Comparison of ENCODE assay signal across 21 mouse cellular contexts in the genomic region with DNA sequence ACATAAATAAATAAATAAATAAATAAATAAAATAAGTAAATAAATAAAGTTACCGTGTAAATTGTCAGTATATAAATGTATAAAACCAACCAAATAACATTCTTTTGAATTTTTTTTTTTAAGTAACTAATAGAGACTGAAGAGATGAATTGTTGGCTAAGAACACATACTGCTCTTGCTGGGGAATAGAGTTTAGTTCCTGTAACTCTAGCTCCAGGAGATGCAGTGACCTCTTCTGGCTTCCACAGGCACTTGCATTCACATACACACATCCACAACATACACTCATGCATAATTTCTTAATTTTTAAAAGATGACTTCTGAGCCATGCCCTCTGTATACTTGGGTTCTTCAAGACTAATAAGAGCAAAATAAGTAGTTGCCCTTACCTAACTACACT. TPM values are rescaled to one million over a fixed set of nuclear protein-coding genes. Genes with fewer than 3 reads are reported as not detected.
A peak's percentile ranks its signal among the peaks of the same experiment; 100 is the strongest.
DNase-seq lines count a peak whose midpoint lies in the region; TF ChIP-seq lines count a peak whose summit lies in the region.
"Had no signal": no experiment of that assay in that cellular context is flagged by ENCODE, and none has a peak within 500 bp of the region (broad histone marks: within the 10 kb centered on the region; RNA-seq: fewer than 3 reads in every experiment).

No protein-coding gene starts in this region.

- peak; percentile 13; the same call in 1 of the 2 replicates for TF ChIP-seq CTCF in gastrocnemius, adult 2 months (IDR thresholded peaks at IDR 0.05)
- TF ChIP-seq CTCF in layer of hippocampus, adult 2 months (conservative IDR thresholded peaks at IDR 0.05), result peak; percentile 36
- TF ChIP-seq CTCF in brain, embryonic 14.5 days (IDR thresholded peaks at IDR 0.05; ENCODE audit: borderline replicate concordance, extremely low read depth, insufficient read depth, insufficient read length), result 0 out of 2 replicates have a peak, but pooled peaks have one; percentile 7

- no peak overlapping the region for H3K27ac ChIP-seq in gastrocnemius, adult 2 months
- no peak overlapping the region for H3K27ac ChIP-seq in layer of hippocampus, adult 2 months
- H3K27ac ChIP-seq: embryonic facial prominence, embryonic 12.5 days; forebrain, embryonic 12.5 days; hindbrain, embryonic 10.5 days; hindbrain, embryonic 14.5 days had no signal

- no peak overlapping the region for H3K4me3 ChIP-seq in gastrocnemius, adult 2 months
- no peak overlapping the region for H3K4me3 ChIP-seq in layer of hippocampus, adult 2 months
- H3K4me3 ChIP-seq: embryonic facial prominence, embryonic 12.5 days; forebrain, embryonic 12.5 days; heart, embryonic 12.5 days; hindbrain, embryonic 10.5 days had no signal

- intact Hi-C loops in gastrocnemius, adult 2 months (cut with DNase I), result no loop called here
- intact Hi-C loops in left cerebral cortex, postnatal 10 days (cut with DNase I), result no loop called here

- DNase-seq in gastrocnemius, adult 2 months, result no peak
- no peak for DNase-seq in gastrocnemius, adult 18-20 months (ENCODE audit: low spot score)
- DNase-seq in layer of hippocampus, adult 2 months (ENCODE audit: low spot score in 2 of 2), result no peak
- no peak for DNase-seq in layer of hippocampus, postnatal 36 days
- DNase-seq in 416B (ENCODE audit: low read depth), result peak; percentile 44
- DNase-seq in brain, embryonic 14.5 days (ENCODE audit: low read depth), result no peak
- no peak for DNase-seq in left cerebral cortex, adult 11 months (ENCODE audit: low spot score)
- DNase-seq in left cerebral cortex, postnatal 10 days (ENCODE audit: extremely low spot score in 1 of 2, low spot score in 2 of 2), result no peak
- DNase-seq: adrenal gland, adult 2 months; adrenal gland, postnatal 25 days; cerebellum, adult 11 months; cerebellum, adult 9-10 months; cerebellum, postnatal 25 days; gastrocnemius, postnatal 10 days; heart, adult 18-20 months had no signal

- no peak for TF ChIP-seq POLR2A in brain, embryonic 14.5 days (IDR thresholded peaks at IDR 0.05; ENCODE audit: borderline replicate concordance, extremely low read depth, insufficient read depth, insufficient read length, poor library complexity, severe bottlenecking)

RNA-seq across cellular contexts. Expression of a gene that starts 17.3 kb away (rescaled TPM):
- total RNA-seq in gastrocnemius, adult 2 months (2021), result 10 to 100 TPM; 35.7 to 49.5 TPM
- total RNA-seq in gastrocnemius, adult 18-20 months (2021), result 10 to 100 TPM; 46.2 to 49.5 TPM
- total RNA-seq in layer of hippocampus, adult 2 months (2021), result 10 to 100 TPM; 47.7 to 53.0 TPM
- 10 to 100 TPM; 46.9 to 53.8 TPM for total RNA-seq in layer of hippocampus, postnatal 36 days (2021)
- polyA plus RNA-seq in brain, embryonic 14.5 days (2012; rRNA removed), result 17.3 and 18.1 TPM in 2 replicates
- 10 to 100 TPM; 28.8 to 31.6 TPM for total RNA-seq in left cerebral cortex, postnatal 10 days (2021)

RNA-seq across cellular contexts. Expression of a gene that starts 26.0 kb away (rescaled TPM):
- total RNA-seq in gastrocnemius, adult 2 months (2021), result 1 to 10 TPM; 2.3 to 2.8 TPM
- 1 to 10 TPM; 2.8 to 4.0 TPM for total RNA-seq in gastrocnemius, adult 18-20 months (2021)
- under 1 TPM in 1 of 2 experiments, not detected in 1; 0.49 TPM for total RNA-seq in layer of hippocampus, adult 2 months (2021)
- not detected for total RNA-seq in layer of hippocampus, postnatal 36 days (2021)
- polyA plus RNA-seq in brain, embryonic 14.5 days (2012; rRNA removed), result 0.40 and 0.54 TPM in 2 replicates
- total RNA-seq in left cerebral cortex, postnatal 10 days (2021), result not detected
- polyA plus RNA-seq: heart, embryonic 16.5 days had no signal

RNA-seq across cellular contexts. Expression of a gene that starts 29.8 kb away (rescaled TPM):
- total RNA-seq in gastrocnemius, adult 2 months (2021), result 10 to 100 TPM; 46.9 to 70.1 TPM
- total RNA-seq in gastrocnemius, adult 18-20 months (2021), result 10 to 100 TPM; 56.9 to 58.7 TPM
- total RNA-seq in layer of hippocampus, adult 2 months (2021), result 10 to 100 TPM; 54.2 to 60.9 TPM
- 10 to 100 TPM; 49.6 to 60.5 TPM for total RNA-seq in layer of hippocampus, postnatal 36 days (2021)
- 27.3 and 27.6 TPM in 2 replicates for polyA plus RNA-seq in brain, embryonic 14.5 days (2012; rRNA removed)
- 10 to 100 TPM; 27.0 to 29.1 TPM for total RNA-seq in left cerebral cortex, postnatal 10 days (2021)
